ENCODE assay signal across 14 mouse cellular contexts in the genomic region with DNA sequence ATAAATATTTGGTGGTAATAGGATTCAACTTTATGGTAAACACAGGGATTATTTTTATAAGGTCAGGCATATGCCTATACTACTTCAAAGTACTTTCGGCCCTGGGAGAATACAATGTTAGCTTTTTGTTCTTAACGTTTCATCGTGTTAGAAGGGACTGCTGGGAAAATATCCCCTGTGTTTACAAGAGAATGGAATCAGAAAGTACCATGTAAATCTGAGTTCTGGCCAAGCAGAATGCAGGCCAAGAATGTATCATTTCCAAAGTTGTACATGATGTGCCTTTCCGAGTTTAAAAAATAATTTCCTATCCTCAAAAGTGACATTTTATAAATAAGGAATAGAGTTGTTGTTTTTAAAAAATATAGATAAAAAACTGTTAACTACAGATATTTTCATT.
"Had no signal": no experiment of that assay in that cellular context is flagged by ENCODE, and none has a peak within 500 bp of the region (broad histone marks: within the 10 kb centered on the region; RNA-seq: fewer than 3 reads in every experiment).

No protein-coding gene starts in this region.

- H3K27ac ChIP-seq: kidney, postnatal 0 days; limb, embryonic 12.5 days; limb, embryonic 15.5 days; liver, embryonic 14.5 days had no signal

- H3K4me3 ChIP-seq: limb, embryonic 12.5 days; limb, embryonic 15.5 days had no signal

- H3K9me3 ChIP-seq: limb, embryonic 12.5 days; limb, embryonic 15.5 days had no signal

- ATAC-seq: inflammation-experienced regulatory T-cells, adult 6 months; intestine, embryonic 16.5 days; liver, postnatal 0 days had no signal

- H3K4me1 ChIP-seq: limb, embryonic 12.5 days; limb, embryonic 15.5 days had no signal

- H3K36me3 ChIP-seq: limb, embryonic 12.5 days; limb, embryonic 15.5 days had no signal

- H3K9ac ChIP-seq: limb, embryonic 12.5 days; limb, embryonic 15.5 days; liver, embryonic 14.5 days; liver, postnatal 0 days had no signal

- DNase-seq: kidney, adult 2 months; kidney, postnatal 25 days; left cerebral cortex, postnatal 4 days; liver, postnatal 0 days; midbrain, embryonic 14.5 days; thymus, postnatal 25 days had no signal

- H3K4me2 ChIP-seq: limb, embryonic 12.5 days; limb, embryonic 15.5 days; liver, embryonic 11.5 days; midbrain, embryonic 11.5 days had no signal

- H3K27me3 ChIP-seq: limb, embryonic 12.5 days; limb, embryonic 15.5 days had no signal
